Mouse (Mus musculus) limb, embryonic 11.5 days (tissue): ENCODE measurements at regions not wholly inside any gene's neighbourhood (a gene's known extent, or its start where the extent isn't known, plus 50 kb on each side); places are given as distances from the start of the nearest gene placed in this dataset.

ENCODE experiments used
- ATAC-seq: fragments of 200-750 bp; cut with Nextera tagmentation; 2 replicates; pipeline ENCODE4 v1.8.0; 2017; ENCODE audit warnings: low read depth; ENCODE audit not compliant: insufficient number of reproducible peaks, low FRiP score, low TSS enrichment
- DNase-seq: peaks from one replicate; pipeline ENCODE4 v3.0.0-alpha.2; 2015; ENCODE audit warnings: low spot score
- H3K27ac ChIP-seq: fragments of 300-500 bp; sonication (generic); replicated peaks from 2 replicates; pipeline ENCODE4 v1.5.1; 2014; ENCODE audit warnings: low read depth, mild to moderate bottlenecking, low read length
- H3K27me3 ChIP-seq: fragments of 300-500 bp; sonication (generic); 2 replicates; pipeline ENCODE4 v1.6.1; 2014; ENCODE audit warnings: mild to moderate bottlenecking, low read length, mixed read lengths; ENCODE audit not compliant: control insufficient read depth, insufficient read depth
- H3K36me3 ChIP-seq: fragments of 300-500 bp; sonication (generic); 2 replicates; pipeline ENCODE4 v1.6.1; 2014; ENCODE audit warnings: mild to moderate bottlenecking, low read length, moderate library complexity, mixed read lengths; ENCODE audit not compliant: control insufficient read depth, insufficient read depth
- H3K4me1 ChIP-seq: fragments of 300-500 bp; sonication (generic); 2 replicates; pipeline ENCODE4 v1.6.1; 2014; ENCODE audit warnings: low read length, mixed read lengths; ENCODE audit not compliant: control insufficient read depth, insufficient read depth
- H3K4me2 ChIP-seq: fragments of 300-500 bp; sonication (generic); 2 replicates; pipeline ENCODE4 v1.6.1; 2014; ENCODE audit warnings: low read depth, mild to moderate bottlenecking, moderate library complexity; ENCODE audit not compliant: severe bottlenecking
- H3K4me3 ChIP-seq: fragments of 300-500 bp; sonication (generic); 2 replicates; pipeline ENCODE4 v1.5.1; 2014; ENCODE audit warnings: low read depth, low read length
- H3K9ac ChIP-seq: fragments of 300-500 bp; sonication (generic); 2 replicates; pipeline ENCODE4 v1.6.1; 2014; ENCODE audit warnings: mild to moderate bottlenecking, low read length
- H3K9me3 ChIP-seq: fragments of 300-500 bp; sonication (generic); 2 replicates; pipeline ENCODE4 v1.6.1; 2016; ENCODE audit warnings: low read length; ENCODE audit not compliant: control insufficient read depth
- WGBS: fragments of 180-500 bp; shearing (Covaris S2); extraction: QIAGEN DNeasy Blood & Tissue Kit; methylation state at CpG from one replicate; pipeline ENCODE4 v1.1.7; 2014; 5-methylcytosine and 5-hydroxymethylcytosine counted together

GRCm38 (mm10) chr6:147817262-147817661 is 229.8 kb upstream of the Far2 start:
- no peaks in the 10 kb centered on the region; the same call in 1 of the 2 replicates for H3K4me1 ChIP-seq
- H3K4me3 ChIP-seq, result no peak overlapping the region
- no peaks in the 10 kb centered on the region for H3K9me3 ChIP-seq
- no peak overlapping the region for H3K4me2 ChIP-seq
- DNase-seq, result no peak
- no peak overlapping the region for H3K9ac ChIP-seq
- no peak for ATAC-seq
- no peak overlapping the region for H3K27ac ChIP-seq
- no peaks in the 10 kb centered on the region for H3K36me3 ChIP-seq
- H3K27me3 ChIP-seq, result no peaks in the 10 kb centered on the region

- H3K9ac ChIP-seq, result no peak overlapping the region
- ATAC-seq (no peak), DNase-seq (no peak)
- no peak overlapping the region for H3K27ac ChIP-seq
- H3K4me3 ChIP-seq, result no peak overlapping the region
- no peak overlapping the region for H3K4me2 ChIP-seq
- H3K9me3 ChIP-seq, result no peaks in the 10 kb centered on the region
- WGBS, result 19% methylated on average over 4 of the region's 4 CpGs
- no peaks in the 10 kb centered on the region; the same call in 1 of the 2 replicates for H3K4me1 ChIP-seq
- H3K36me3 ChIP-seq, result no peaks in the 10 kb centered on the region
- H3K27me3 ChIP-seq, result no peaks in the 10 kb centered on the region
These were observed 224.8 kb upstream of the Far2 start for GRCm38 (mm10) chr6:147822215-147822614.

- DNase-seq (no peak), ATAC-seq (no peak)
- no peaks in the 10 kb centered on the region for H3K36me3 ChIP-seq
- WGBS, result 77% methylated on average over 3 of the region's 3 CpGs
- H3K27ac ChIP-seq, result no peak overlapping the region
- no peaks in the 10 kb centered on the region for H3K9me3 ChIP-seq
- no peaks in the 10 kb centered on the region for H3K27me3 ChIP-seq
- H3K4me2 ChIP-seq, result no peak overlapping the region
- no peaks in the 10 kb centered on the region for H3K4me1 ChIP-seq
- H3K4me3 ChIP-seq, result no peak overlapping the region
- no peak overlapping the region for H3K9ac ChIP-seq
These were observed 214.5 kb upstream of the Far2 start for GRCm38 (mm10) chr6:147832521-147832920.

- H3K9ac ChIP-seq, result no peak overlapping the region
- no peak overlapping the region for H3K27ac ChIP-seq
- H3K4me1 ChIP-seq, result no peaks in the 10 kb centered on the region
- WGBS, result 85% methylated on average over 3 of the region's 3 CpGs
- H3K4me2 ChIP-seq, result no peak overlapping the region
- no peak for ATAC-seq
- H3K9me3 ChIP-seq, result no peaks in the 10 kb centered on the region
- H3K4me3 ChIP-seq, result no peak overlapping the region
- DNase-seq, result no peak
- H3K27me3 ChIP-seq, result no peaks in the 10 kb centered on the region
- no peaks in the 10 kb centered on the region for H3K36me3 ChIP-seq
These were observed 213.6 kb upstream of the Far2 start for GRCm38 (mm10) chr6:147833501-147833900.

- no peak overlapping the region for H3K4me2 ChIP-seq
- no peak overlapping the region for H3K9ac ChIP-seq
- DNase-seq, result no peak
- 85% methylated on average over 5 of the region's 5 CpGs for WGBS
- no peak for ATAC-seq
- H3K4me1 ChIP-seq, result no peaks in the 10 kb centered on the region
- no peak overlapping the region for H3K4me3 ChIP-seq
- H3K27ac ChIP-seq, result no peak overlapping the region
- no peaks in the 10 kb centered on the region for H3K27me3 ChIP-seq
- H3K9me3 ChIP-seq, result no peaks in the 10 kb centered on the region
- no peaks in the 10 kb centered on the region for H3K36me3 ChIP-seq
These were observed 208.2 kb upstream of the Far2 start for GRCm38 (mm10) chr6:147838846-147839245.

- Histone ChIP-seq H3K9me3 (no peaks in the 10 kb centered on the region), H3K4me2 (no peak overlapping the region), H3K4me3 (no peak overlapping the region), H3K4me1 (no peaks in the 10 kb centered on the region), H3K9ac (no peak overlapping the region), H3K27me3 (no peaks in the 10 kb centered on the region), H3K27ac (no peak overlapping the region), H3K36me3 (no peaks in the 10 kb centered on the region)
- ATAC-seq, result no peak
- 96% methylated on average over 2 of the region's 2 CpGs for WGBS
- no peak for DNase-seq
These were observed 197.1 kb upstream of the Far2 start for GRCm38 (mm10) chr6:147849988-147850387.

- ATAC-seq, result no peak
- 71% methylated on average over 2 of the region's 2 CpGs for WGBS
These were observed 185.9 kb upstream of the Far2 start for GRCm38 (mm10) chr6:147861116-147861515.

GRCm38 (mm10) chr6:147871033-147871432 is 176.0 kb upstream of the Far2 start:
- Histone ChIP-seq H3K9me3 (no peaks in the 10 kb centered on the region), H3K27me3 (no peaks in the 10 kb centered on the region), H3K4me2 (no peak overlapping the region), H3K4me1 (no peaks in the 10 kb centered on the region), H3K9ac (no peak overlapping the region), H3K27ac (no peak overlapping the region), H3K4me3 (no peak overlapping the region), H3K36me3 (no peaks in the 10 kb centered on the region)
- 86% methylated on average over 3 of the region's 3 CpGs for whole genome bisulfite sequencing
- ATAC-seq (no peak), DNase-seq (no peak)

More at GRCm38 (mm10) chr6:147861116-147861515, 185.9 kb upstream of the Far2 start:
- H3K4me2 ChIP-seq, result no peak overlapping the region
- no peaks in the 10 kb centered on the region for H3K27me3 ChIP-seq
- DNase-seq, result no peak
- no peaks in the 10 kb centered on the region for H3K36me3 ChIP-seq
- H3K27ac ChIP-seq, result no peak overlapping the region
- H3K9me3 ChIP-seq, result no peaks in the 10 kb centered on the region
- no peak overlapping the region for H3K9ac ChIP-seq
- no peaks in the 10 kb centered on the region for H3K4me1 ChIP-seq
- no peak overlapping the region for H3K4me3 ChIP-seq

GRCm38 (mm10) chr6:147873173-147873572 is 173.9 kb upstream of the Far2 start:
- Histone ChIP-seq H3K4me3 (no peak overlapping the region), H3K4me2 (no peak overlapping the region), H3K36me3 (no peaks in the 10 kb centered on the region), H3K9me3 (no peaks in the 10 kb centered on the region), H3K27ac (no peak overlapping the region), H3K27me3 (no peaks in the 10 kb centered on the region), H3K9ac (no peak overlapping the region), H3K4me1 (no peaks in the 10 kb centered on the region)
- no peak for DNase-seq
- 78% methylated on average over 3 of the region's 3 CpGs for WGBS
- no peak for ATAC-seq
